Mouse (Mus musculus) midbrain, embryonic 10.5 days (tissue): ENCODE data around the gene Slc31a1. TPM values are rescaled to one million over a fixed set of nuclear protein-coding genes. Genes with fewer than 3 reads are reported as not detected.

Source experiments
- DNase-seq: peaks from one replicate; pipeline ENCODE4 v3.0.0-alpha.2; 2017; ENCODE audit warnings: low spot score
- H3K27ac ChIP-seq: fragments of 300-500 bp; sonication (generic); replicated peaks from 2 replicates; pipeline ENCODE4 v1.5.1; 2016; ENCODE audit warnings: mild to moderate bottlenecking
- H3K27me3 ChIP-seq: fragments of 300-500 bp; sonication (generic); 2 replicates; pipeline ENCODE4 v1.6.1; 2016; ENCODE audit warnings: low read depth, mild to moderate bottlenecking; ENCODE audit not compliant: poor library complexity, severe bottlenecking
- H3K36me3 ChIP-seq: fragments of 300-500 bp; sonication (generic); 2 replicates; pipeline ENCODE4 v1.6.1; 2016; ENCODE audit warnings: mild to moderate bottlenecking, moderate library complexity
- H3K4me1 ChIP-seq: fragments of 300-500 bp; sonication (generic); 2 replicates; pipeline ENCODE4 v1.6.1; 2016
- H3K4me3 ChIP-seq: fragments of 300-500 bp; sonication (generic); 2 replicates; pipeline ENCODE4 v1.5.1; 2016; ENCODE audit warnings: mild to moderate bottlenecking, moderate library complexity
- H3K9me3 ChIP-seq: fragments of 300-500 bp; sonication (generic); replicated peaks from 2 replicates; pipeline ENCODE4 v1.6.1; 2016; ENCODE audit warnings: mild to moderate bottlenecking
- WGBS: fragments of 180-500 bp; shearing (Covaris S2); methylation state at CpG from one replicate; pipeline ENCODE4 v1.1.7; 2016; 5-methylcytosine and 5-hydroxymethylcytosine counted together
- polyA plus RNA-seq: library from polyadenylated mRNA; unstranded; fragments of >200 nt; fragmentation: Nextera tagmentation; extraction: Ambion mirVana; gene quantifications from 2 replicates; pipeline ENCODE4 v1.2.1, GENCODE M21; 2016

The Slc31a1 gene
- polyA plus RNA-seq = 54.9 and 57.7 TPM in 2 replicates

- peaks cover 23% of the 10 kb centered on the region for H3K4me1 ChIP-seq
- under 1% methylated on average over 51 of the region's 51 CpGs for WGBS
- peak within 1 kb of the TSS; percentile 87 for H3K27ac ChIP-seq
Observed at GRCm38 (mm10) chr4:62360088-62360804, at the start of gene Slc31a1, which contains the start of gene Fkbp15. Gene Slc31a1 (plus strand): TSS chr4:62360727. Gene Fkbp15 (minus strand): TSS chr4:62360548.

GRCm38 (mm10) chr4:62312821-62313220 lies 47.7 kb upstream of the Slc31a1 start:
- Histone ChIP-seq H3K36me3 (peaks cover 34% of the 10 kb centered on the region), H3K27me3 (no peaks in the 10 kb centered on the region), H3K27ac (no peak overlapping the region), H3K4me1 (no peaks in the 10 kb centered on the region), H3K4me3 (no peak overlapping the region), H3K9me3 (no peaks in the 10 kb centered on the region)
- DNase-seq = no peak
- 95% methylated on average over 2 of the region's 2 CpGs for WGBS

More at GRCm38 (mm10) chr4:62360088-62360804, at the start of gene Slc31a1, which contains the start of gene Fkbp15:
- DNase-seq = peak; percentile 98
- Histone ChIP-seq H3K27me3 (no peaks in the 10 kb centered on the region), H3K36me3 (no peaks in the 10 kb centered on the region), H3K9me3 (no peaks in the 10 kb centered on the region), H3K4me3 (peak within 1 kb of the TSS; percentile 81)

GRCm38 (mm10) chr4:62313641-62314211 lies 46.8 kb upstream of the Slc31a1 start:
- peaks cover 40% of the 10 kb centered on the region for H3K36me3 ChIP-seq
- 88% methylated on average over 9 of the region's 9 CpGs for WGBS
- no peak overlapping the region for H3K27ac ChIP-seq
- no peaks in the 10 kb centered on the region for H3K4me1 ChIP-seq
- DNase-seq = no peak
- no peak overlapping the region for H3K4me3 ChIP-seq
- no peaks in the 10 kb centered on the region for H3K27me3 ChIP-seq
- no peaks in the 10 kb centered on the region for H3K9me3 ChIP-seq

- no peak overlapping the region for H3K27ac ChIP-seq
- H3K4me1 ChIP-seq = no peaks in the 10 kb centered on the region
- no peak for DNase-seq
- whole genome bisulfite sequencing = 87% methylated on average over 3 of the region's 3 CpGs
- no peak overlapping the region for H3K4me3 ChIP-seq
- no peaks in the 10 kb centered on the region for H3K9me3 ChIP-seq
- no peaks in the 10 kb centered on the region for H3K27me3 ChIP-seq
- peaks cover 44% of the 10 kb centered on the region for H3K36me3 ChIP-seq
Observed at GRCm38 (mm10) chr4:62314516-62314915, 46.0 kb upstream of the Slc31a1 start.

- no peaks in the 10 kb centered on the region for H3K9me3 ChIP-seq
- no peak for DNase-seq
- H3K36me3 ChIP-seq = peaks cover 56% of the 10 kb centered on the region
- no peaks in the 10 kb centered on the region for H3K4me1 ChIP-seq
- no peaks in the 10 kb centered on the region for H3K27me3 ChIP-seq
- no peak overlapping the region for H3K27ac ChIP-seq
- H3K4me3 ChIP-seq = no peak overlapping the region
- 88% methylated on average over 2 of the region's 2 CpGs for WGBS
Observed at GRCm38 (mm10) chr4:62316456-62316855, 44.1 kb upstream of the Slc31a1 start.

- WGBS = 62% methylated on average over 1 of the region's 1 CpGs
- no peak overlapping the region for H3K27ac ChIP-seq
Observed at GRCm38 (mm10) chr4:62318294-62318693, 42.2 kb upstream of the Slc31a1 start.

GRCm38 (mm10) chr4:62322684-62323083 lies 37.8 kb upstream of the Slc31a1 start:
- H3K9me3 ChIP-seq = no peaks in the 10 kb centered on the region
- no peaks in the 10 kb centered on the region for H3K27me3 ChIP-seq
- no peak for DNase-seq
- peaks cover 87% of the 10 kb centered on the region for H3K36me3 ChIP-seq
- no peak overlapping the region for H3K27ac ChIP-seq
- no peaks in the 10 kb centered on the region for H3K4me1 ChIP-seq
- no peak overlapping the region for H3K4me3 ChIP-seq
- WGBS = 94% methylated on average over 3 of the region's 3 CpGs

More at GRCm38 (mm10) chr4:62318294-62318693, 42.2 kb upstream of the Slc31a1 start:
- DNase-seq = no peak
- no peak overlapping the region for H3K4me3 ChIP-seq
- no peaks in the 10 kb centered on the region for H3K4me1 ChIP-seq
- no peaks in the 10 kb centered on the region for H3K27me3 ChIP-seq
- H3K36me3 ChIP-seq = peaks cover 60% of the 10 kb centered on the region
- no peaks in the 10 kb centered on the region for H3K9me3 ChIP-seq

- Histone ChIP-seq H3K36me3 (peaks cover 77% of the 10 kb centered on the region), H3K9me3 (no peaks in the 10 kb centered on the region), H3K27me3 (no peaks in the 10 kb centered on the region), H3K27ac (no peak overlapping the region), H3K4me3 (no peak overlapping the region), H3K4me1 (no peaks in the 10 kb centered on the region)
- DNase-seq = no peak
Observed at GRCm38 (mm10) chr4:62326111-62326510, 34.4 kb upstream of the Slc31a1 start.

GRCm38 (mm10) chr4:62328941-62329660 lies 31.4 kb upstream of the Slc31a1 start:
- Histone ChIP-seq H3K9me3 (no peaks in the 10 kb centered on the region), H3K36me3 (peaks cover 73% of the 10 kb centered on the region), H3K4me1 (no peaks in the 10 kb centered on the region), H3K4me3 (no peak overlapping the region), H3K27me3 (no peaks in the 10 kb centered on the region), H3K27ac (no peak overlapping the region)
- WGBS = 85% methylated on average over 6 of the region's 6 CpGs
- no peak for DNase-seq

- no peaks in the 10 kb centered on the region for H3K4me1 ChIP-seq
- peaks cover 70% of the 10 kb centered on the region for H3K36me3 ChIP-seq
- no peaks in the 10 kb centered on the region for H3K27me3 ChIP-seq
- H3K9me3 ChIP-seq = no peaks in the 10 kb centered on the region
- 86% methylated on average over 5 of the region's 5 CpGs for WGBS
- no peak for DNase-seq
- H3K4me3 ChIP-seq = no peak overlapping the region
- no peak overlapping the region for H3K27ac ChIP-seq
Observed at GRCm38 (mm10) chr4:62331977-62332376, 28.6 kb upstream of the Slc31a1 start.

GRCm38 (mm10) chr4:62338536-62338935 lies 22.0 kb upstream of the Slc31a1 start:
- DNase-seq = no peak
- Histone ChIP-seq H3K27ac (no peak overlapping the region), H3K4me3 (no peak overlapping the region), H3K9me3 (no peaks in the 10 kb centered on the region), H3K36me3 (peaks cover 40% of the 10 kb centered on the region), H3K4me1 (no peaks in the 10 kb centered on the region), H3K27me3 (no peaks in the 10 kb centered on the region)
- WGBS = 93% methylated on average over 5 of the region's 5 CpGs

- Histone ChIP-seq H3K4me1 (no peaks in the 10 kb centered on the region), H3K27ac (no peak overlapping the region), H3K36me3 (peaks cover 32% of the 10 kb centered on the region), H3K9me3 (no peaks in the 10 kb centered on the region), H3K4me3 (no peak overlapping the region), H3K27me3 (no peaks in the 10 kb centered on the region)
- DNase-seq = no peak
- WGBS = 90% methylated on average over 1 of the region's 1 CpGs
Observed at GRCm38 (mm10) chr4:62344000-62344399, 16.5 kb upstream of the Slc31a1 start.

- H3K27ac ChIP-seq = no peak overlapping the region
- H3K36me3 ChIP-seq = peaks cover 30% of the 10 kb centered on the region
- H3K4me3 ChIP-seq = no peak overlapping the region
- DNase-seq = no peak
- WGBS = 85% methylated on average over 4 of the region's 4 CpGs
- H3K4me1 ChIP-seq = no peaks in the 10 kb centered on the region
- no peaks in the 10 kb centered on the region for H3K27me3 ChIP-seq
- H3K9me3 ChIP-seq = no peaks in the 10 kb centered on the region
Observed at GRCm38 (mm10) chr4:62345827-62346226, 14.7 kb upstream of the Slc31a1 start.
